Mouse (Mus musculus): ENCODE data around the gene Casc3. TPM values are rescaled to one million over a fixed set of nuclear protein-coding genes. Genes with fewer than 3 reads are reported as not detected.

The Casc3 gene
- polyA plus RNA-seq, 1 experiment from 2014 or later, result 52.5 TPM

DNA sequence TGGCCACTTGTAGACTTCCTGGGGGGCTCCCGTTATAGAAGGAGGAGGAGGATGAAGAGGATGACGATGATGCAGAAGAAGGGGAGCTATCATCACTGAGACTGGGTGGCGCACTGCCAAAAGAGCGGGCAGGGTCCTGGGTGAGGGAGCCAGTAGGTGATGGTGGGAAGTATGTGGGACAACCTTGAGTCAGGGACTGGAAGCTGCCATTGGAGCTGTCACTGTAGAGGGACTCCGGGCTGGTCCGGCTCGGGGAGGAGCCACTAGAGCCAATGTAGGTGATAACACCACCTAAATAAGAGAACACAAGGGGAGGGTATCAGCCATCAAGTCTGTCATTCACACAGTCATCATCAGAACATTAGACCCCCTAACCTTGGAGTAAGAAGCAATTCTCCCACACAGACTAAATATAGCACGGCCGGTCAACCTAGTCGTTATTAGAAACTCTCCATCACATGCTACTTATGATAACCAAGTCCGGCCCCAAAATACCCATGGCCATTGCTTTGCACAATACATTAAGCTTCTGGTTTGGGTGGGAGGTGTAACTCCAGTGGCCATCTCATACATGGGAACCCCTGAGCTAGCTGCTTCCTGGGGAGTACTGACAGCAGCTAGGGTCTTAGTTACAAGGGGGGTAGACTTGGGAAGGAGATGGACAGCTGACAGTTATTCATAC lies 32.7 kb upstream of the Casc3 start:
- Histone ChIP-seq H3K4me1 (replicated peaks; ENCODE audit: control insufficient read depth, insufficient read depth, low read length) (peaks cover 78% of the 10 kb centered on the region), H3K9me3 (ENCODE audit: control insufficient read depth, low read length) (no peaks in the 10 kb centered on the region), H3K4me3 (replicated peaks; ENCODE audit: low read length) (no peak overlapping the region), H3K27ac (ENCODE audit: low read length) (no peak overlapping the region), H3K27me3 (replicated peaks; ENCODE audit: control insufficient read depth, insufficient read depth, low read length) (no peaks in the 10 kb centered on the region), H3K9ac (replicated peaks; ENCODE audit: low read depth, low read length) (no peak overlapping the region), H3K4me2 (ENCODE audit: low read length) (no peak overlapping the region), H3K36me3 (ENCODE audit: control insufficient read depth, insufficient read depth) (peaks cover 4% of the 10 kb centered on the region; the same call in 1 of the 2 replicates)
- 92% methylated on average over 11 of the region's 11 CpGs for WGBS
- ATAC-seq, result no peak

DNA sequence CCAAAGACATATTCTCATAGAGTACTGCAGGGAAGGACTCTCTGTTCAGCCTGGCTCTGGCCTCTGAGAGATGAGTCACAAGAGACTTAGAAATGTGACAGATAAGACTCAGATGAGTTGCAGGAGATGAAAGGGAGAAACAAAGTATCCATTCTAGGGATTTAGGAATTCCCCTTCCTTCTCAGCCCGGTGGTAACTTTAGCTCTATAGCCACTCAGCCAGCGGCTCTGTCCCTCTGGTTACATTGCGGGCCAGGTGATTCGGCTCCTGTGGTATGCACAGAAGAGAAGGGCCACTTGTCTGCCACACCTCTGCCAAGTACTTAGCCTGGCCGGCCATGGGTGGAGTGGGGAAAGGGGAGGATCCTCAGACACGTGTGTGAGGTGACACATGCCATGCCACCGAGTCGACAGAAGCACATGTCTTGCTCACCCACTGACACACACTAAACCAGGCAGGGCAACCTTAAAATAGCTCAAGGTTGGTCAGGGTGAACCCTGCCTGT lies 32.0 kb upstream of the Casc3 start:
- no peak overlapping the region for H3K9ac ChIP-seq (replicated peaks; ENCODE audit: low read depth, low read length)
- no peaks in the 10 kb centered on the region for H3K27me3 ChIP-seq (replicated peaks; ENCODE audit: control insufficient read depth, insufficient read depth, low read length)
- H3K4me3 ChIP-seq (replicated peaks; ENCODE audit: low read length), result no peak overlapping the region
- H3K4me2 ChIP-seq (ENCODE audit: low read length), result peak overlapping the region; percentile 95; the same call in 1 of the 2 replicates
- H3K36me3 ChIP-seq (ENCODE audit: control insufficient read depth, insufficient read depth), result peaks cover 4% of the 10 kb centered on the region; the same call in 1 of the 2 replicates
- no peaks in the 10 kb centered on the region for H3K9me3 ChIP-seq (ENCODE audit: control insufficient read depth, low read length)
- 81% methylated on average over 8 of the region's 8 CpGs for WGBS
- H3K27ac ChIP-seq (ENCODE audit: low read length), result no peak overlapping the region
- peaks cover 75% of the 10 kb centered on the region for H3K4me1 ChIP-seq (replicated peaks; ENCODE audit: control insufficient read depth, insufficient read depth, low read length)
- no peak for ATAC-seq

DNA sequence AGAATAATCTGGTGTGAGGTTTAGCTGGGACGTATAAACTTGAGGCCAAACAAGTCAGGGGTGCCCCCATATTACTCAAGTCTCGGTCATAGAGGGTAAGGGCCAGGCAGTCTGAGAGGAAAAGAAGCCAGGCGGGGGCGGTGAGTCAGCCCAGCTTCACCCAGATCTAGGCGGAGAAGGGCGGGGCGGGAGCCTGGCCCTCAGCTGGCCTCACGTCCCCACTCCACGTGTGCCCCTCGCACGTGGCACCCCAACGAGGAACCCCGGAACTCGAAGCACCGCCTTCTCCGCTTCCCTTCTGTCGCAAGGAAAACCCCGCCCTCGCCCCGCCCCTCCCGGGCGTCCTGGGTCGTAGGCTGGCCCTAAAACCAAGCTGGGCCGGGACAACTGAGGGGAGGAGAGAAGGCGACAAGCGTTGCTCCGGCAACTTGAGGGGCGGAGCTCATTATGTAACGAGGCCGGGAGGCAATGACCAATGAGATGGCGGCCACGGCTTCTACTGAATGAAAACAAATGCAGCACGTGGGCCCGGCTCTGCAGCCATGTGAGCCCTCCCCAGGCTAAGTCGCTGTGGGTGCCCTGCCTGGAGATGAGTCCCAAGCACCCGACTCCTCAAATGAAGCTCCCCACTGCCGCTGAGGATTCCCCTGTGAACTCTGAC lies 30.9 kb upstream of the Casc3 start:
- peaks cover 64% of the 10 kb centered on the region for H3K4me1 ChIP-seq (replicated peaks; ENCODE audit: control insufficient read depth, insufficient read depth, low read length)
- no peaks in the 10 kb centered on the region for H3K9me3 ChIP-seq (ENCODE audit: control insufficient read depth, low read length)
- H3K27me3 ChIP-seq (replicated peaks; ENCODE audit: control insufficient read depth, insufficient read depth, low read length), result no peaks in the 10 kb centered on the region
- peak overlapping the region; percentile 52; the same call in 1 of the 2 replicates for H3K9ac ChIP-seq (replicated peaks; ENCODE audit: low read depth, low read length)
- H3K4me2 ChIP-seq (ENCODE audit: low read length), result peak overlapping the region; percentile 95
- H3K36me3 ChIP-seq (ENCODE audit: control insufficient read depth, insufficient read depth), result peaks cover 4% of the 10 kb centered on the region; the same call in 1 of the 2 replicates
- peak; percentile 76 for ATAC-seq
- H3K4me3 ChIP-seq (replicated peaks; ENCODE audit: low read length), result peak overlapping the region; percentile 48
- under 1% methylated on average over 31 of the region's 37 CpGs for WGBS
- H3K27ac ChIP-seq (ENCODE audit: low read length), result 0 out of 2 replicates have a peak overlapping the region, but pooled peaks have one; percentile 12

DNA sequence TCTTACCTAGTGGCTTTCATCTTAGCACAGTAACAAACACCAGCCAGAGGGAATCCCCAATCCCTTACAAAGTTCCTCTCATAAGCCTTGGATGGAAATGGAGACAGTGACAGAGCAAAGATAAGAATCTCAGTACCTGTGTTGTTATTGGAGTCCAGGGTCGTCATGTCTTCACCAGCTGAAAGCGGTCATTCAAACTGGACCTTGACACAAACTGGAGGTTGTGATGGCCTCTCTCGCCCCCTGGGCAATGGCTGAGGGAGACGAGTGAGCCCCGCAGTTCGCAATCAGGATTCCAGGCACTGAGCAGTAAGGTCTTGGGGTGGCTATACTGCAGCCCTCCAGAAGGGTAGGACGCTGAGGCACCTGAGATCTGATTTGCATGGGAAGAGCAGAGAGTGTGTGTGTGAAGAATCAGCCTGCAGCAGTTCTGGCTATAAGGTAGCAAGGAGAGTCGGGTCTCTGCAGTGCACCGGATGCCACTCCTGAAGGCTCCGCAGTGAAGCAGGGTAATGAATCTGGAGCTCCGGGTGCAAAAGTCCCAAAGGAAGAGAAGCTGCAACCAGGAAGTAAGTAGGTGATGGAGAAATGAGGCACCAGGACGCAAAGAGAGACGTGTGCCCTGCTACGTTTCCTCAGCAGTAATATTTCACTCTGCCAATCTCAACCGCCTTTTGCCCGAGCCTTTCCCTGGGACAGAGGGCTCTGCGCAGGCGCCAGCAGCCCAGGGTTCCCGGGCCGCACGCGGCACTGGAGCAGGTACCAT lies 29.9 kb upstream of the Casc3 start, which contains the start of gene Nr1d1:
Gene Nr1d1, minus strand, starts transcription at position 752 of the 766 bp plus-strand sequence.
- Histone ChIP-seq H3K27ac (ENCODE audit: low read length) (peak within 1 kb of the TSS; percentile 62), H3K4me1 (replicated peaks; ENCODE audit: control insufficient read depth, insufficient read depth, low read length) (peaks cover 58% of the 10 kb centered on the region), H3K27me3 (replicated peaks; ENCODE audit: control insufficient read depth, insufficient read depth, low read length) (no peaks in the 10 kb centered on the region), H3K36me3 (ENCODE audit: control insufficient read depth, insufficient read depth) (peaks cover 2% of the 10 kb centered on the region; the same call in 1 of the 2 replicates), H3K9me3 (ENCODE audit: control insufficient read depth, low read length) (no peaks in the 10 kb centered on the region), H3K4me3 (replicated peaks; ENCODE audit: low read length) (peak within 1 kb of the TSS; percentile 48), H3K4me2 (ENCODE audit: low read length) (peak within 1 kb of the TSS; percentile 95), H3K9ac (replicated peaks; ENCODE audit: low read depth, low read length) (peak within 1 kb of the TSS; percentile 52)
- WGBS, result 1% methylated on average over 22 of the region's 22 CpGs
- peak; percentile 23 for ATAC-seq

DNA sequence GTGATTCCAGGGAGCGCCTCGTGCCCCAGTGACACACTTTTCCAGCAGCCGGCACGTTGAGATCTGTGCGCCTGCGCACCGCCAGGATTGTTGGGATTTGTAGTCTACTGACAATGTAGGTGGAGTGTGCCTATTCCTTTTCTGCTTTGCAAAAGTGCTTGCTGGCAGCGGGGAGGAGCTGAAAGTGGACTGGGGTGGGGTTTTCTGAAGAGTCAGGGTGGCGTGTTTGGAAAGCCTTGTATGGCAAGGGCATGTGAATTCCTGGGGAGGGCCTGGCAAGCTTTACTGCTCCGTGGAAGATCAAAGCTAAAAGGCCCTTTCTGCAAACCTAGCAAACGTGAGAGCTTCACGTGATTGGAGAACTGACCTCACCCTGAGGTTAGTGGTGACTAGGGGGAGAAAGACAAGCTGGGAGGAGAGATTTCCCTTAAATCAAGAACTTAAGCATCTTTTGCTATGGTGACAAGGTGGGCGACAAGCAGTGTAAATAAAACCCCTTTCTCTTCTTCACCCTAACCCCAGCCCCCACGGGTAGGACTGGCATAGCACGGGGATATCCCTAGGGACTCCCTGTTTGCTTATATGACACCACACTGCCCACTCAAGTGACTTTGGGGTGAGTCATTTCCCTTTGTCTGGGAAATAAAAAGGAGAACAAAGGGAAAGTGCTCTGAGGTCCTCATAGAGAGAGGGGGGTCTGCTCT lies 29.2 kb upstream of the Casc3 start:
- Histone ChIP-seq H3K4me1 (replicated peaks; ENCODE audit: control insufficient read depth, insufficient read depth, low read length) (peaks cover 51% of the 10 kb centered on the region), H3K27me3 (replicated peaks; ENCODE audit: control insufficient read depth, insufficient read depth, low read length) (no peaks in the 10 kb centered on the region), H3K36me3 (ENCODE audit: control insufficient read depth, insufficient read depth) (no peaks in the 10 kb centered on the region), H3K27ac (ENCODE audit: low read length) (peak overlapping the region; percentile 31; the same call in 1 of the 2 replicates), H3K9ac (replicated peaks; ENCODE audit: low read depth, low read length) (peak overlapping the region; percentile 52), H3K4me2 (ENCODE audit: low read length) (peak overlapping the region; percentile 95), H3K9me3 (ENCODE audit: control insufficient read depth, low read length) (no peaks in the 10 kb centered on the region), H3K4me3 (replicated peaks; ENCODE audit: low read length) (peak overlapping the region; percentile 48)
- peak; percentile 87 for ATAC-seq
- WGBS, result 7% methylated on average over 15 of the region's 15 CpGs

DNA sequence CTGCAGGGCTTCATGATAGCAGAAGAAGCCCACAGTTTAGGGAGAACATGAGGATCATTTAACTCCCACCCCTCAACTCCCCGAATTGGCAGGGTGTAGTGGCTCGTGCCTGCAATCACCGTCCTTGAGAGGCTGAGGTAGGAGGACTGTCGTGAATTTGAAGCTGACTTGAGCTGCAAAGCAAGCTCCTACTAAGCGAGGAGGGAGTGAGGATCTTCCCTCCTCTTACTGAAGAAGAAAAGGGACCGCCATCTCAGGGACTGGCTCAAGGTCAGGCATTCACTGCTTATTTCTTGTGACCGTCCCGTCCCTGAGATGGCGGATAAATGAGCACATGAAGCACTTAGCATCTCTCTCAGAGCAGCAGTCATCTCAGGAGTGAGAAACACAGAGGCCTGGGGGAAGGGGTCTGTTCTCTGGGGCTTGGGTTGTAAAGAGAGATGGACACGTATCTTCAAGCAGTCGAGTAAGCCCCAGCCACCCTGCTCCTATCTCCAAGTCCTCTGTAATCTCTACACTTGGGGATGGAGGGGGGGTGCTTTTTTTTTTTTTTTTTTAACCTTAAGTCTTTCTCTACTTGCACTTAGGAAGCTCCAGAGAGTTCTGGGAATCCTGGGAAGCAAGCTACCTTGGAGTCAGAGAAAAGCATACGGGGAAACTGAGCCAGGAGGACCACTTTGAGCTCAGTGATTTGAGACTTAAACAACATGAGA lies 28.5 kb upstream of the Casc3 start:
- H3K36me3 ChIP-seq (ENCODE audit: control insufficient read depth, insufficient read depth), result no peaks in the 10 kb centered on the region
- WGBS, result 53% methylated on average over 12 of the region's 12 CpGs
- no peaks in the 10 kb centered on the region for H3K9me3 ChIP-seq (ENCODE audit: control insufficient read depth, low read length)
- H3K27me3 ChIP-seq (replicated peaks; ENCODE audit: control insufficient read depth, insufficient read depth, low read length), result no peaks in the 10 kb centered on the region
- peaks cover 53% of the 10 kb centered on the region for H3K4me1 ChIP-seq (replicated peaks; ENCODE audit: control insufficient read depth, insufficient read depth, low read length)
- no peak overlapping the region for H3K4me3 ChIP-seq (replicated peaks; ENCODE audit: low read length)
- H3K27ac ChIP-seq (ENCODE audit: low read length), result 0 out of 2 replicates have a peak overlapping the region, but pooled peaks have one; percentile 6
- no peak overlapping the region for H3K9ac ChIP-seq (replicated peaks; ENCODE audit: low read depth, low read length)
- peak overlapping the region; percentile 95 for H3K4me2 ChIP-seq (ENCODE audit: low read length)
- ATAC-seq, result no peak

DNA sequence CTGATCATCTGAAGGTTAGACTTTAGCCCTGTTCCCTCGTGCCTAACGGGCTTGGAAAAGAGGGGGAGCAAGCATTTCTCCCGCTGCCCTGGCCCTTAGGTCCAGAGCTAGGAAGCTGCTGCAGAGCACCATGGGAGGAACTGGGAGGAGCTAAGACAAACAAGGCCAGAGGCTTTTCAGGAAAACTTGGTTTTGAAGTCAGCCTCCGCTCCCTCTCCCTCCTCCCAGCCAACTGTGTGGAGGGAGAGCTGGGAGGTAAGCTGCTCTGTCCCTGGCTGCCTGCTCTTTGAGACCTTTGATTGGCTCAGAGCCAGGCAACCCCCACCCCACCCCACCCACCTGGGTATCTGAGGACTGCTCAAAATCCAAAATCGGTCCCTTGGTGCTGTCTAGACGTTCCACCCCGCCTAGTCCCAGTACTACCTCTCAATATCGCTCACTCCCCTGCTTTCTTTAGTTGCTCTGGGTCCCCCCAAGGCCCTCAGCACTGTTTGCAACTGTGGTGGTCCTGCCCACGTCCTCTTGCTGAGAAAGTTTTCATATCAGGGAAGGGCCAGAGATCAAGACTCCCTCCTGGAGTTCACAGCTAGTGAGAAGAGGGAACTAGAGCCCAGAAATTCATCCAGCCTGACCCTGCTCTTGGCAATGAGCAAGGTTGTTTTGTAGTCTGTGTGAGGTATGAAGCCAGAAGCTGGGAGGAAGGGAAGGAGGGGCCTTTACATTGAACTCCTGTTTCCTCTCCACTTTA lies 27.7 kb upstream of the Casc3 start:
- H3K4me2 ChIP-seq (ENCODE audit: low read length), result no peak overlapping the region
- 12% methylated on average over 9 of the region's 9 CpGs for WGBS
- H3K4me3 ChIP-seq (replicated peaks; ENCODE audit: low read length), result no peak overlapping the region
- H3K27me3 ChIP-seq (replicated peaks; ENCODE audit: control insufficient read depth, insufficient read depth, low read length), result no peaks in the 10 kb centered on the region
- peak overlapping the region; percentile 19; the same call in 1 of the 2 replicates for H3K9ac ChIP-seq (replicated peaks; ENCODE audit: low read depth, low read length)
- H3K4me1 ChIP-seq (replicated peaks; ENCODE audit: control insufficient read depth, insufficient read depth, low read length), result peaks cover 55% of the 10 kb centered on the region
- H3K36me3 ChIP-seq (ENCODE audit: control insufficient read depth, insufficient read depth), result no peaks in the 10 kb centered on the region
- ATAC-seq, result no peak
- H3K27ac ChIP-seq (ENCODE audit: low read length), result peak overlapping the region; percentile 59; the same call in 1 of the 2 replicates
- H3K9me3 ChIP-seq (ENCODE audit: control insufficient read depth, low read length), result no peaks in the 10 kb centered on the region

DNA sequence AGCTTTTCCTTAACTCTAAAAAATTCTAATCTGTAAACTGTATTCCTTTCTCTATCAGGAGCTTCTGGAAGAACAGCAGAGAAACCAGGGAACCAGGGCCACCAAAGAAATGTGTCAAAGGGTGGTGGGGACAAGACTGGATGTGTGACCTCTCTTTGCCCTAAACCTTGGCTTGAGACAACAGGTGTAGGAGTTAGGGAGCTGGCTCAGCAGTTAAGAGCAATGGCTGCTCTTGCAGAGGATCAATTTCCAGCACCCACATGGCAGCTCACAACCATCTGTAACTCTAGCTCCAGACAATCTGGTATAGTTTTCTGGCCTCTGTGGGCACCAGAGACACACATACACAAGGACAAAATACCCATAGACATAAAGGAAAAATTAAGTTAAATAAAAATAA lies 26.8 kb upstream of the Casc3 start:
- Histone ChIP-seq H3K36me3 (ENCODE audit: control insufficient read depth, insufficient read depth) (no peaks in the 10 kb centered on the region), H3K9me3 (ENCODE audit: control insufficient read depth, low read length) (no peaks in the 10 kb centered on the region), H3K27ac (ENCODE audit: low read length) (no peak overlapping the region), H3K9ac (replicated peaks; ENCODE audit: low read depth, low read length) (no peak overlapping the region), H3K4me1 (replicated peaks; ENCODE audit: control insufficient read depth, insufficient read depth, low read length) (peaks cover 58% of the 10 kb centered on the region), H3K4me3 (replicated peaks; ENCODE audit: low read length) (no peak overlapping the region), H3K4me2 (ENCODE audit: low read length) (no peak overlapping the region), H3K27me3 (replicated peaks; ENCODE audit: control insufficient read depth, insufficient read depth, low read length) (no peaks in the 10 kb centered on the region)
- no peak for ATAC-seq

Data from forebrain, embryonic 16.5 days (tissue).